Mouse (Mus musculus): ENCODE measurements around the gene Arpc5l.
A peak's percentile ranks its signal among the peaks of the same experiment; 100 is the strongest.
"Not testable (repeated sequence)": the region's sequence is repeated elsewhere in the genome, so short reads cannot be mapped to it uniquely, and the experiment has no call there.

Arpc5l gene

GRCm38 (mm10) chr2:38999910-39000586, 5.1 kb upstream of the Arpc5l start:
- no peak for DNase-seq (ENCODE audit: low read depth, low spot score)

GRCm38 (mm10) chr2:39000587-39000919, 4.6 kb upstream of the Arpc5l start:
- no peak for DNase-seq (ENCODE audit: low read depth, low spot score)

- no peak for DNase-seq (ENCODE audit: low read depth, low spot score)
These were observed 3.3 kb upstream of the Arpc5l start for GRCm38 (mm10) chr2:39001866-39002265.

DNA sequence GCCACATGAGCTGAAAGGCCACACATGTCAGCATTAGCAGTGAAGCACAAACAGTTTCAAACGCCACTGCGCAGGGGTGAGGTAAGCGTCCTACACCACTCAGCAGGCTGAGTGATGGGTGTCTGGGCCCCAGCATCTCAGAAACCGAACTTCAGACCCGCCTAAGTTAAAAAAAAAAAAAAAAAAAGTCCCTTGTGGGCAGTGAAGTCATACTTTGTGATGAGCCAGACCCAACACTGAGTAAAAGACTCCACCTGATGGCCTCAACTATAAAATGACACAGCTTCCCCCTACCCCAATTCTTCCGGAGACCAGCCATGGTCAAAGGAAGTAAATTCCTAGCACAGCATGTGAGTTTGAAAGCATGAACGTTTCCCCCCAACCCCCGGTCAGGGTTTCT, 2.0 kb upstream of the Arpc5l start:
- DNase-seq (ENCODE audit: low read depth, low spot score), result no peak

- no peak for DNase-seq (ENCODE audit: low read depth, low spot score)
These were observed 1.6 kb upstream of the Arpc5l start for GRCm38 (mm10) chr2:39003512-39003911.

DNA sequence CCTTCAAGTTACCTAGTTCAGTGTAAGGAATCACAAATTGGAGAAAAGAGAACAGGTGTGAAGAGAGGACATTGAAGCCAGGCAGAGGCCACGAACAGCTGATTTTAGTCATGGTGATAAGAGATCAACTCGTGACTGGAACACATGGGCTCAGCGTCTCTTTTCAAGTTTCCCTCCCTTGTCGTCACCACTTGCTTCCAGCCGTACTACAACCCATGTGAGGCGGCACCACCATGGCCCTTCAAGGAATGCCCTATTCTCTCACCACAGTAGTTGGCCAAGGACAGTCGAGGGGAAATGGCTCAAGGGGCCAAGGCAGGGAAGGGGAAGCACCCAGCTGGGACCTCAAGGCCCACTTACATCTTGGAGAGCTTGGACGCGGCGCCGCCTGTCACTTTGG, 776 bp upstream of the Arpc5l start:
- no peak for DNase-seq (ENCODE audit: low read depth, low spot score)

- DNase-seq (ENCODE audit: low read depth, low spot score), result no peak
These were observed 479 bp downstream of the Arpc5l start, which contains the start of gene Rpl35 for GRCm38 (mm10) chr2:39005574-39006079. TSS of gene Rpl35 (minus strand) at chr2:39005624.

- DNase-seq (ENCODE audit: low read depth, low spot score), result no peak
These were observed 1.1 kb downstream of the Arpc5l start for GRCm38 (mm10) chr2:39006149-39006730.

DNA sequence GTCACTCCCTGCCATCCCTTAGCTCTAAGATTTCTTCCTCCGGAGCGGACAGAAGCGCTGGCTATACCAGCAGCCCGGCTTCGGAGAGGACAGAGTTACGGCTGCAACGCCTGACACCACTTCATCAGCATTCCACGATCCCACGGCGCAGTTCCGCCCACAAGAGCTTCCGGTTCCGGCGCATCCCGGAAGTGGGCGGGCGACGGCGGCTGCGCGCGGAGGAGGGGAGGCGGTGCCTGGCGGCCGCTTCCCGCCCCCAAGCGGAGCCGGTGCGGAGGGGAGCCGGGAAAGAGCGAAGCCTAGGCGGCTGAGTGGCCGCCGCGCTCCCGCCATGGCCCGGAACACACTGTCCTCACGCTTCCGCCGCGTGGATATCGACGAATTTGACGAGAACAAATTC, 2.7 kb downstream of the Arpc5l start:
- peak; percentile 85 for DNase-seq (ENCODE audit: low read depth, low spot score)

- DNase-seq (ENCODE audit: low read depth, low spot score), result no peak
These were observed 3.3 kb downstream of the Arpc5l start for GRCm38 (mm10) chr2:39008350-39008851.

GRCm38 (mm10) chr2:39008954-39009365, 3.8 kb downstream of the Arpc5l start:
- DNase-seq (ENCODE audit: low read depth, low spot score), result no peak

GRCm38 (mm10) chr2:39010144-39010543, 5.0 kb downstream of the Arpc5l start:
- DNase-seq (ENCODE audit: low read depth, low spot score), result not testable (repeated sequence)

GRCm38 (mm10) chr2:39011264-39011663, 6.1 kb downstream of the Arpc5l start:
- no peak for DNase-seq (ENCODE audit: low read depth, low spot score)

- no peak for DNase-seq (ENCODE audit: low read depth, low spot score)
These were observed 6.8 kb downstream of the Arpc5l start for GRCm38 (mm10) chr2:39011971-39012370.

DNA sequence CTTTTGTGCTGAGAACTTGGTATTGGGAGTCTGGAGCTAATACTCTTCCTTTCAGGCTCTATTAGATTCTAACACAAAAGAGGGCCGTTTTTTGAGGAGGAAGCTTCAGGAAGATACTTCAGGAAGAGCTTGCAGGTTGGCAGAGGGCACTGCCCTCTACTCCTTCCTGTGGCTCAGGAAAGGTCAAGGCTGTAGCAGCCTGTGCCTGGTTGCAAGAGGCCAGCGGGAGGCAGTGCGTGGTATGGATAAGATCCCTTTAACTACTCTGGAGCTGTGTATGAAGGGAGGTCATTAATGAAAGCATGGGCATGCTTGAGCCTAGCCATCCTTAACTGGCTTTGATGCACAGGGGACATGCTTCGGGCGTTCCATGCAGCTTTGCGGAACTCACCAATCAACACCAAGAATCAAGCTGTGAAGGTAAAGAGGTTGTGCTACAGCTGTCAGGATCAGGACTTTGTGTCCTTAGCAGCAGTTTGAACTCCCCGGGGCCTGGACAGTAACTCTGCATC, 7.7 kb downstream of the Arpc5l start:
- no peak for DNase-seq (ENCODE audit: low read depth, low spot score)

DNA sequence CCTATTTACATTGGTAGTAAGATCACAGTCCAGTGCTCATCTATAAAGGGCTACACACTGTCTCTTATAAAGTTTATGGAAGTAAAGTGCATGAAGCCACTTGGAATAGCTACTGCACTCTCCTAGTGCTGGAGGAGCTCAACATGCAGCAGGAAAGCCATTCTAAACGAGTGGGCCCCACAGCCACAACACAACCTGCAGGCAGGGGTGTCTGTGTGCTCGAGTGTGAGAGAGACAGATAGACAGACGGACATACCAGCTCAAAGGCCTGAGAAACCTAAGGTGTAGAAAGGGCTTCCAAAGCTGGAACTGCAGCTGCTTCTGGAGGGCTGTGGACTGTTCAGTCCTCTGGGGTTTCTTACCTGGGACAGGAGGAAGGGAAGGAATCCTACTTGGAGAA, 11.4 kb downstream of the Arpc5l start:
- DNase-seq (ENCODE audit: low read depth, low spot score), result no peak

GRCm38 (mm10) chr2:39020004-39020403, 14.9 kb downstream of the Arpc5l start:
- DNase-seq (ENCODE audit: low read depth, low spot score), result no peak

- DNase-seq (ENCODE audit: low read depth, low spot score), result peak; percentile 60
These were observed 26.5 kb downstream of the Arpc5l start for GRCm38 (mm10) chr2:39031611-39032010.

DNA sequence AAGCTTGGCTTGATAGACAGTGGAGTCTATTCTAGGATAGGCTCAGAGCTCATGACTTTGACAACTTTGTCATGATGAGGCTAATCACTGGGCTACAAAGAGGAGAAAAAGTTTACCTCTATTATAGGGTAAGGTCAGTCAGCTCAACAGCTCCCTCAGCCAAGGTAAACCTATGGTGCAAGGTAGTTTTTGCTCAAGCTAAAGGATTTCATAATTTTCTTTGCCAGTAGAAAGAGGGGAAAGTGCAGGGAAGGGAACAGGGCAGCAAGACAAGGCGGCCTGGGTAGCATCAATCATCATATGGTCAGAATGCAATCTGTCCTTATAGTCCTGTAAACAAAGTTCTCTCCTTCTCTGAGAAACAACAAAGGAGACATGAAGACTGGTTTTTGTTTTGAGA, 35.1 kb downstream of the Arpc5l start:
- DNase-seq (ENCODE audit: low read depth, low spot score), result no peak

- no peak for DNase-seq (ENCODE audit: low read depth, low spot score)
These were observed 43.4 kb downstream of the Arpc5l start for GRCm38 (mm10) chr2:39048515-39048914.

DNA sequence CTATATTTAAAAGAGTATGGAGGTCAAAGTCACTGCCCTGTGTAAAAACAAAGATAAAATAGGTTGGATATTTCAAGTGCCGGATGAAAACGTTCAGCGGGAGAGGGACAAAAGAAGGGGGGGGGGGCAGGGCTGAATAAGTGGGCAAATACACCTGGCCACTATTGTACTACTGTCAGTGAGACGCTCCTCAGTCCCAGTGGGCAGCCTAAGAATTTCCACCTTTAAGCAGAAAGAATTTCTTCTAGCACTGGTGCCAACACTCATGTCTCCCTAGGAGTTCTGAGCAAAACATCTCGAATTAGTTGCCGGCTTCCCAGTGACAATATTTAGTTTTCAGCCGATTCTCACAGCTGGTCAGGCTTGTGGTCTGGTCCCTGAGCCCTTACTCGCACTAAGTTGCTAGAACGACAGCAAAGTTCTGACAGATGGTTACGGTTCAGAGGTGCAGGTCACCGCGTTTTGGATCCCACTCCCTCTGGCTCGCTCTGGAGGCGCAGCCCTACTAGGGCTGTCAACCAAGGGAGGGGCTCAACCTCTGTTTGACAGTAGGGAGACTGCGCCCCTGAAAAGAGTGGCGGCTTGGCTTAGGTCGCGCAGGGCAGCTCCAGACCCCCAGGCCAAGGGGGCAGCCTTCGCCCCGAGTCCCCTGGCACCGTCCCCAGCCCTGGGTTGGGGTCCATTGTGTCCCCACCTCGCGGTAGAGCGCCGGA, 59.7 kb downstream of the Arpc5l start:
- DNase-seq (ENCODE audit: low read depth, low spot score), result no peak
